Mouse (Mus musculus) erythroblast, embryonic 14.5 days (primary cell): Measurements from ENCODE around the gene Slc24a1. TPM values are rescaled to one million over a fixed set of nuclear protein-coding genes. Genes with fewer than 3 reads are reported as not detected.
"Not testable (repeated sequence)": the region's sequence is repeated elsewhere in the genome, so short reads cannot be mapped to it uniquely, and the experiment has no call there.

Experiments
- H3K27me3 ChIP-seq: 2 replicates; pipeline ENCODE4 v1.6.1; 2012; ENCODE audit warnings: inconsistent platforms; ENCODE audit not compliant: control insufficient read depth
- H3K36me3 ChIP-seq: 2 replicates; pipeline ENCODE4 v1.6.1; 2012; ENCODE audit warnings: mild to moderate bottlenecking, inconsistent platforms; ENCODE audit not compliant: control insufficient read depth
- H3K4me1 ChIP-seq: 2 replicates; pipeline ENCODE4 v1.6.1; 2012; ENCODE audit warnings: inconsistent platforms; ENCODE audit not compliant: control insufficient read depth
- H3K4me3 ChIP-seq: replicated peaks from 2 replicates; pipeline ENCODE3; 2012; ENCODE audit warnings: moderate library complexity, mild to moderate bottlenecking, inconsistent platforms
- H3K9me3 ChIP-seq: 2 replicates; pipeline ENCODE4 v1.6.1; 2012; ENCODE audit warnings: low read length, inconsistent platforms, mixed read lengths; ENCODE audit not compliant: control insufficient read depth
- GATA1 ChIP-seq: IDR thresholded peaks from 2 replicates; pipeline ENCODE4 v1.6.1; 2012; ENCODE audit warnings: low read length, inconsistent platforms, mixed read lengths
- TAL1 ChIP-seq: IDR thresholded peaks from 3 replicates; pipeline ENCODE4 v1.6.1; 2012; ENCODE audit warnings: low read length, inconsistent platforms, mixed read lengths
- polyA plus RNA-seq: library from polyadenylated mRNA; stranded (reverse); fragments of >175 nt; gene quantifications from 2 replicates; pipeline ENCODE4 v1.2.3, GENCODE M21; 2012

Gene Slc24a1
- not detected in 2 replicates for polyA plus RNA-seq

DNA sequence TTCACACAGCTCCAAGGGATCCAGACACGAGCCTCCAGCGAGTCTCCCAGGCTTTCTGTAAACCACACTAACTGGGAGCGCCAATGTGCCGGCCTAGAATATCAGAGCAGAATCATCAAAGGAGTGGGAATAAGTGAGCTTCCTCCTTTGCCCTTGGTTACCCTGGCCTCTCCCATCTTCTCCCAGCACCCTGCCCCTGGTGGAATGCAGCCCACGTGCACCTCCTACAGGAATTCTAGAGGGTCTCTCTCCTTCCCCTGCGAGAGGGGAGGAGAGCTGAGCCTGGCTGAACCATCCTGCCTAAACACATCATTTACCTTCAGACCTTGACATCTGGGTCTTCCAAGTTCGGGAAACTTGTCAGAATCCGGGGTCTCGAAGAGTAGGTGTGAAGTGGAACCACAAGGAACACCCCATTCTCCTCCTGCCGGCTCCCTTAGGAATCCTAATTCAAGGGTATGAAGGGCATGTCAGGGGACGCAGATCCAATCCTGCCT lies at the start of gene Slc24a1:
TSS of gene Slc24a1 (minus strand) at position 447 of the 497 bp plus-strand sequence.
- Histone ChIP-seq H3K9me3 (peaks cover 4% of the 10 kb centered on the region; the same call in 1 of the 2 replicates), H3K4me3 (no peak within 1 kb of the TSS), H3K4me1 (peaks cover 33% of the 10 kb centered on the region), H3K36me3 (no peaks in the 10 kb centered on the region), H3K27me3 (peaks cover 54% of the 10 kb centered on the region)
- TF ChIP-seq TAL1, result no peak
- TF ChIP-seq GATA1, result no peak

GRCm38 (mm10) chr9:64995464-64995863 lies 44.1 kb upstream of the Slc24a1 start:
- peaks cover 88% of the 10 kb centered on the region for H3K36me3 ChIP-seq
- not testable (repeated sequence) for H3K9me3 ChIP-seq, H3K4me3 ChIP-seq, H3K27me3 ChIP-seq, H3K4me1 ChIP-seq

DNA sequence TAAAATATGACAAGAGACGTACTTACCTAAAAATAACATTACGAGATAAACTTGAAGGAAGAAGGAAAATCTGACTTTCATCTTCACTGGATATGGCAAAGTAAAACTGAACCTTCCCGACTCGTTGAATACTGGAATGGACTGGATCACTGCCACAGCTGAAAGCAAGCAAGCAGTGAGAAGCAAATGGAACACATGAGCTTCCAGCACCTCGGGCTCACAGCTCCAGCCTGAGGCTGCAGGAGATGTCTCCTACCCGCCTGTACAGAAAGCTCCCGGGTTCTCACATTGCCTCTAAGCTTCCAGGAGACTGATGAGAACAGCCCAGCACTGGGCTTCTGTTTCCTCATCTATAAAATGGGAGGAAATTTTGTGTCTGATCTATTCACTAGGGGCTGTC lies 38.9 kb upstream of the Slc24a1 start:
- Histone ChIP-seq H3K4me3 (no peak overlapping the region), H3K9me3 (no peaks in the 10 kb centered on the region), H3K36me3 (peaks cover 96% of the 10 kb centered on the region), H3K4me1 (peaks cover 30% of the 10 kb centered on the region), H3K27me3 (no peaks in the 10 kb centered on the region)
- no peak for TF ChIP-seq TAL1
- no peak for TF ChIP-seq GATA1

GRCm38 (mm10) chr9:64988443-64988842 lies 37.0 kb upstream of the Slc24a1 start:
- peaks cover 99% of the 10 kb centered on the region for H3K36me3 ChIP-seq

GRCm38 (mm10) chr9:64987651-64988050 lies 36.2 kb upstream of the Slc24a1 start:
- no peak for TF ChIP-seq GATA1
- peaks cover 48% of the 10 kb centered on the region for H3K4me1 ChIP-seq
- H3K36me3 ChIP-seq, result peaks cover 99% of the 10 kb centered on the region
- no peaks in the 10 kb centered on the region for H3K9me3 ChIP-seq
- H3K27me3 ChIP-seq, result no peaks in the 10 kb centered on the region
- no peak overlapping the region for H3K4me3 ChIP-seq

More at GRCm38 (mm10) chr9:64988443-64988842, 37.0 kb upstream of the Slc24a1 start:
- TF ChIP-seq TAL1 (no peak), GATA1 (no peak)
- H3K4me1 ChIP-seq, result peaks cover 45% of the 10 kb centered on the region
- H3K4me3 ChIP-seq, result no peak overlapping the region
- no peaks in the 10 kb centered on the region for H3K27me3 ChIP-seq
- no peaks in the 10 kb centered on the region for H3K9me3 ChIP-seq

DNA sequence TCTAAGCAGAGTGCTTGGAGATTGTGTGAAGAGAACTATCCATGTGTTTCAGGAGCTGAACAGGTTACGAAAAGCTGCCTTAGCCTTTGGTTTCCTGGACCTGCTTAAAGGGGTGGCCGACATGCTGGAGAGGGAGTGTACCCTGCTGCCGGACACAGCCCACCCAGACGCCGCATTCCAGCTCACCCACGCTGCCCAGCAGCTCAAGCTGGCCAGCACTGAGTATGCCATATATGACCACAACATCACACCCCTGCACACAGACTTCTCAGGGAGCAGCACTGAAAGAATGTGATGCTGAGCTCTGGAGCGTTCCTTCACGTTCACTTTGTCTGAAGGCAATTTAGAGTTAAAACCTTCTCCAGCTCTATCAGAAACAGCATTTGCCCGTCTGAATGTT lies 34.4 kb upstream of the Slc24a1 start:
- Histone ChIP-seq H3K4me1 (peaks cover 54% of the 10 kb centered on the region), H3K27me3 (no peaks in the 10 kb centered on the region), H3K4me3 (peak overlapping the region; percentile 9), H3K36me3 (peaks cover 100% of the 10 kb centered on the region), H3K9me3 (no peaks in the 10 kb centered on the region)
- TF ChIP-seq TAL1 (no peak), GATA1 (no peak)

DNA sequence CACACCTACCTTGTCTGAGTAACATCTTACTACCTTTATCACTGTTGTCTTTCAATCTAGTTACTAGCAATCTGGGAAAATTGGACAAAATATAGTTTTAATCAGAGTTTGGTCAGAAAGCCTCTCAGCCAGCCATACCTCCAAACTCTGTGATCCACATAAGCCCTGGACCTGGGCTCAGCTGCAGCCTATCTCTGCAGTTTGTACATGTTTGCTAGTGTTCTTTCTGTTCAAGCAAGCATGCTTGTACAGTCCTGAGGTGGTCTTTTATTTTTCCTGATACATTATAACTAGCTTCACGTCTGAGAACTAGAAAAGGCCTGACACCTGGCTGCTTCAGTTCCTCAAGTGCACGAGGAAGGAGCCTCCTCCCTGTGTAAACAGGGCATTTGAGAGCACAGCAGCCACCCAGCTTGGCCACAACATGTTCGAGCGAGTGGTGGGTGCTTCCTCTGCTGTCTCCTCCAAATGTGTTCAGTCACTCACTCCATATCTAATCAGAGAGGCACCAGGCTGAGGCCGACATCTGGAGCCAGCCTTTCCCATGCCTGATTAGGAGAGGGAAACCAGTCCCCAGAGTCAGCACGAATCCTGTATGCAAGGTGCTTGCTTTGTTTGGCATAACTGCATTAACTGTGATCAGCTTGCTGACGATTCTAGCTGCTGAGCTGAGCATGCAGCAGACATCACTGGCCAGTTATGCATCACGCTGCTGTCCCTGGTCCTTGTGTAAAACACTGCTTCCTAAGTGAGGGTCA lies 33.8 kb upstream of the Slc24a1 start:
- Histone ChIP-seq H3K9me3 (no peaks in the 10 kb centered on the region), H3K27me3 (no peaks in the 10 kb centered on the region), H3K4me3 (peak overlapping the region; percentile 9), H3K36me3 (peaks cover 100% of the 10 kb centered on the region), H3K4me1 (peaks cover 52% of the 10 kb centered on the region)
- TF ChIP-seq TAL1, result peak; percentile 84
- peak; percentile 81 for TF ChIP-seq GATA1

- TF ChIP-seq TAL1, result no peak
- TF ChIP-seq GATA1, result no peak
- Histone ChIP-seq H3K36me3 (peaks cover 100% of the 10 kb centered on the region), H3K27me3 (no peaks in the 10 kb centered on the region), H3K4me3 (no peak overlapping the region), H3K4me1 (peaks cover 37% of the 10 kb centered on the region), H3K9me3 (no peaks in the 10 kb centered on the region)
These were observed 30.5 kb upstream of the Slc24a1 start for GRCm38 (mm10) chr9:64981904-64982303.

DNA sequence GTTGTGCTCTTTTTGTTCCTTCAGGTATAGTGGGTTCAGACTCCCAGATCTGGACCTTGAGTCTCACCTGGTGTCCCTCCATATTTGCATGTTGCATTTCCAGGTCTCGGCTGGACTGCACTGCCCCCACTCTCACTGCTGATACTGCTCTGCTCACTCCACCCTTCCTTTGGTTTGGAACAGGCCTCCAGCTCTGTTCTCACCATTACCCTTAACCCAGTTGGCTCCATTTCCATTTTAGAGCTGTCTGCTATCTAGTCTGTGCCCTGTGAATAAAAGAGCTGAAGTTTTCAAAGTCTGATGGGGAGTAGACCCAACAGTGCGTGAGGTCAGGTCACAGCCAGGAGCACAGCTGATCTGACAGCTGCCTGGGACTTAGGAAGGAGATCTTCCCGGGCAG lies 29.1 kb upstream of the Slc24a1 start:
- H3K4me1 ChIP-seq, result peaks cover 26% of the 10 kb centered on the region
- no peaks in the 10 kb centered on the region for H3K9me3 ChIP-seq
- no peaks in the 10 kb centered on the region for H3K27me3 ChIP-seq
- no peak for TF ChIP-seq TAL1
- TF ChIP-seq GATA1, result no peak
- no peak overlapping the region for H3K4me3 ChIP-seq
- H3K36me3 ChIP-seq, result peaks cover 99% of the 10 kb centered on the region
